Mouse (Mus musculus) CH12.LX (cell line): ENCODE measurements at regions not wholly inside any gene's neighbourhood (a gene's known extent, or its start where the extent isn't known, plus 50 kb on each side); places are given as distances from the start of the nearest gene placed in this dataset.

ENCODE experiments used
- DNase-seq: peaks from one replicate; pipeline ENCODE4 v3.0.0-alpha.2; 2013; ENCODE audit errors: extremely low read depth
- H3K27ac ChIP-seq: 2 replicates; pipeline ENCODE4 v1.5.1; 2012; ENCODE audit warnings: low read depth, mild to moderate bottlenecking, control low read depth, moderate library complexity; ENCODE audit not compliant: insufficient read depth
- H3K27me3 ChIP-seq: replicated peaks from 2 replicates; pipeline ENCODE3; 2012; ENCODE audit warnings: inconsistent platforms
- H3K36me3 ChIP-seq, 2 experiments: replicated peaks in 1 of 2; 2 replicates each; pipeline versions ENCODE3 to v1.6.1; 2012; ENCODE audit warnings: inconsistent platforms in 1 of 2, low read length in 1 of 2, mild to moderate bottlenecking in 1 of 2, mixed read lengths in 1 of 2, moderate library complexity in 1 of 2; ENCODE audit not compliant: control insufficient read depth in 1 of 2, insufficient read depth in 1 of 2
- H3K4me1 ChIP-seq, 2 experiments: 2 replicates each; pipeline ENCODE4 v1.6.1; 2012; ENCODE audit warnings: inconsistent platforms in 1 of 2, moderate library complexity in 1 of 2; ENCODE audit not compliant: insufficient read depth in 2 of 2, control insufficient read depth in 1 of 2
- H3K4me2 ChIP-seq: 2 replicates; pipeline ENCODE4 v1.6.1; 2012; ENCODE audit warnings: low read depth, mild to moderate bottlenecking, control low read depth; ENCODE audit not compliant: poor library complexity, insufficient read depth, severe bottlenecking
- H3K4me3 ChIP-seq, 3 experiments: fragments of 150-350 bp in 1 of 3; sonication (generic) in 1 of 3; replicated peaks in 1 of 3; 2 replicates each; pipeline versions ENCODE3 to v1.5.1; 2011 to 2012; ENCODE audit warnings: low read depth in 2 of 3, low read length in 2 of 3, mild to moderate bottlenecking in 2 of 3, moderate library complexity in 2 of 3, control low read depth in 1 of 3, improper control_type of control experiment in 1 of 3, inconsistent platforms in 1 of 3, mixed read lengths in 1 of 3; ENCODE audit not compliant: poor library complexity in 1 of 3
- H3K79me2 ChIP-seq: replicated peaks from 2 replicates; pipeline ENCODE4 v1.6.1; 2012; ENCODE audit warnings: mild to moderate bottlenecking, moderate library complexity; ENCODE audit not compliant: control insufficient read depth, poor library complexity, insufficient read depth, severe bottlenecking; ENCODE audit errors: extremely low read depth
- H3K9ac ChIP-seq: 2 replicates; pipeline ENCODE4 v1.6.1; 2012; ENCODE audit warnings: low read depth, mild to moderate bottlenecking, control low read depth, moderate library complexity; ENCODE audit not compliant: insufficient read depth
- H3K9me3 ChIP-seq: replicated peaks from 2 replicates; pipeline ENCODE3; 2012; ENCODE audit warnings: low read length, inconsistent platforms, mixed read lengths
- BHLHE40 ChIP-seq: IDR thresholded peaks from 2 replicates; pipeline ENCODE4 v1.6.1; 2011; ENCODE audit warnings: mild to moderate bottlenecking, low read depth, low read length, improper control_type of control experiment
- JUN ChIP-seq: IDR thresholded peaks from 2 replicates; pipeline ENCODE4 v1.6.1; 2011; ENCODE audit warnings: low read depth, mild to moderate bottlenecking, low read length, improper control_type of control experiment, moderate library complexity; ENCODE audit not compliant: insufficient read depth
- KAT2A ChIP-seq: IDR thresholded peaks from 2 replicates; pipeline ENCODE4 v1.6.1; 2012; ENCODE audit warnings: low read length, improper control_type of control experiment, inconsistent platforms; ENCODE audit not compliant: insufficient replicate concordance
- MAFK ChIP-seq: IDR thresholded peaks from 2 replicates; pipeline ENCODE4 v1.6.1; 2011; ENCODE audit warnings: low read length, improper control_type of control experiment; ENCODE audit not compliant: insufficient replicate concordance
- MAZ ChIP-seq: IDR thresholded peaks from 2 replicates; pipeline ENCODE4 v1.6.1; 2012; ENCODE audit warnings: low read depth, mild to moderate bottlenecking, inconsistent platforms, low read length, improper control_type of control experiment, moderate library complexity
- MXI1 ChIP-seq: IDR thresholded peaks from 2 replicates; pipeline ENCODE4 v1.6.1; 2011; ENCODE audit warnings: mild to moderate bottlenecking, low read depth, low read length, improper control_type of control experiment
- NELFE ChIP-seq: IDR thresholded peaks from 2 replicates; pipeline ENCODE4 v1.6.1; 2011; ENCODE audit warnings: low read depth, low read length, improper control_type of control experiment
- PAX5 ChIP-seq: IDR thresholded peaks from 2 replicates; pipeline ENCODE4 v1.6.1; 2012; ENCODE audit warnings: low read length, inconsistent platforms, mixed read lengths
- RCOR1 ChIP-seq: conservative IDR thresholded peaks from 2 replicates; pipeline ENCODE4 v1.6.1; 2012; ENCODE audit warnings: low read depth, mild to moderate bottlenecking, inconsistent platforms, low read length, improper control_type of control experiment
- SIN3A ChIP-seq: IDR thresholded peaks from 2 replicates; pipeline ENCODE4 v1.6.1; 2012; ENCODE audit warnings: low read length, improper control_type of control experiment, inconsistent platforms
- SMC3 ChIP-seq: IDR thresholded peaks from 2 replicates; pipeline ENCODE4 v1.6.1; 2011; ENCODE audit warnings: low read depth, low read length, improper control_type of control experiment
- TBP ChIP-seq: conservative IDR thresholded peaks from 2 replicates; pipeline ENCODE4 v1.6.1; 2011; ENCODE audit warnings: low read depth, low read length, improper control_type of control experiment
- USF1 ChIP-seq: IDR thresholded peaks from 2 replicates; pipeline ENCODE4 v1.6.1; 2014; ENCODE audit warnings: low read depth, mild to moderate bottlenecking, inconsistent platforms, low read length, improper control_type of control experiment
- USF2 ChIP-seq: conservative IDR thresholded peaks from 2 replicates; pipeline ENCODE4 v1.6.1; 2011; ENCODE audit warnings: low read depth, low read length, improper control_type of control experiment
- ZC3H11A ChIP-seq: IDR thresholded peaks from 2 replicates; pipeline ENCODE4 v1.6.1; 2012; ENCODE audit warnings: low read depth, mild to moderate bottlenecking, inconsistent platforms, low read length, improper control_type of control experiment
- ZKSCAN1 ChIP-seq: IDR thresholded peaks from 2 replicates; pipeline ENCODE4 v1.6.1; 2012; ENCODE audit warnings: low read depth, inconsistent platforms, low read length, improper control_type of control experiment, borderline replicate concordance
- ZMIZ1 ChIP-seq: IDR thresholded peaks from 2 replicates; pipeline ENCODE4 v1.6.1; 2012; ENCODE audit warnings: low read depth, mild to moderate bottlenecking, inconsistent platforms, low read length, improper control_type of control experiment
- dilution Hi-C: fragments of 300-500 bp; cut with MboI; formaldehyde crosslinking; loops from 2 replicates; pipeline ENCODE4 v1.14.3; 2020; ENCODE audit warnings: low sequenced_read_pairs; ENCODE audit not compliant: extremely low pct_unique_long_range_greater_than_20kb, extremely low pct_ligation_motif_present
- in situ Hi-C: fragments of 300-500 bp; cut with MboI; formaldehyde crosslinking; loops from 3 replicates; pipeline ENCODE4 v1.14.3; 2019; ENCODE audit warnings: low sequenced_read_pairs, low pct_ligation_motif_present, low pct_unique_long_range_greater_than_20kb, mixed read lengths

- Histone ChIP-seq H3K4me3 (no peak overlapping the region), H3K36me3 (no peaks in the 10 kb centered on the region), H3K27me3 (no peaks in the 10 kb centered on the region), H3K27ac (no peak overlapping the region), H3K79me2 (no peaks in the 10 kb centered on the region)
- DNase-seq, result no peak
- TF ChIP-seq BHLHE40, result no peak
- no peak for TF ChIP-seq SMC3
- TF ChIP-seq MAZ, result no peak
- TF ChIP-seq KAT2A, result no peak
- no peak for TF ChIP-seq ZKSCAN1
- TF ChIP-seq USF1, result no peak
- TF ChIP-seq USF2, result no peak
- TF ChIP-seq, all 38 proteins: peak for 0
- in situ Hi-C loops (no loop called here), dilution Hi-C loops (no loop called here)
- Histone ChIP-seq H3K4me2 (no peak overlapping the region), H3K9me3 (no peaks in the 10 kb centered on the region), H3K9ac (no peak overlapping the region), H3K4me1 (peaks cover 0 to 7% of the 10 kb centered on the region in 2 experiments; a peak in 1 of 4 replicates)
Measured at GRCm38 (mm10) chr9:31609731-31610130, 145.5 kb upstream of the Tmem45b start.

- no peaks in the 10 kb centered on the region for H3K79me2 ChIP-seq
- H3K27me3 ChIP-seq, result no peaks in the 10 kb centered on the region
- no peak overlapping the region for H3K4me2 ChIP-seq
- no peak overlapping the region for H3K9ac ChIP-seq
- no peak overlapping the region for H3K4me3 ChIP-seq
- no peak overlapping the region for H3K27ac ChIP-seq
- no peak for DNase-seq
- dilution Hi-C loops, result no loop called here
- in situ Hi-C loops, result no loop called here
- no peaks in the 10 kb centered on the region for H3K36me3 ChIP-seq
- H3K4me1 ChIP-seq, result peaks cover under 1 to 8% of the 10 kb centered on the region in 2 experiments; a peak in 2 of 4 replicates
- no peaks in the 10 kb centered on the region for H3K9me3 ChIP-seq
- TF ChIP-seq NELFE (no peak), ZMIZ1 (no peak), RCOR1 (no peak), TBP (no peak), ZC3H11A (no peak), MXI1 (no peak), ZKSCAN1 (no peak), JUN (no peak), PAX5 (no peak), MAFK (no peak), BHLHE40 (no peak), SIN3A (no peak)
Measured at GRCm38 (mm10) chr9:31608084-31608870, 144.0 kb upstream of the Tmem45b start.
